Mouse (Mus musculus) adrenal gland, adult 2 months (tissue): Measurements from ENCODE around the gene Endod1. TPM values are rescaled to one million over a fixed set of nuclear protein-coding genes. Genes with fewer than 3 reads are reported as not detected.
"Not testable (repeated sequence)": the region's sequence is repeated elsewhere in the genome, so short reads cannot be mapped to it uniquely, and the experiment has no call there.

Experiments
- DNase-seq: peaks from one replicate; pipeline ENCODE4 v3.0.0; 2021
- polyA plus RNA-seq: library from polyadenylated mRNA; depleted of rRNA; stranded (reverse); fragments of >200 nt; gene quantifications from 2 replicates; pipeline ENCODE4 v1.2.3, GENCODE M21; 2012
- total RNA-seq, 2 experiments: library from RNA; stranded (reverse); gene quantifications; 2 replicates each; pipeline ENCODE4 v1.2.3; 2021

Gene Endod1
- total and polyA plus RNA-seq, 3 experiments, result 15.0 to 32.5 (median 18.9) TPM

DNA sequence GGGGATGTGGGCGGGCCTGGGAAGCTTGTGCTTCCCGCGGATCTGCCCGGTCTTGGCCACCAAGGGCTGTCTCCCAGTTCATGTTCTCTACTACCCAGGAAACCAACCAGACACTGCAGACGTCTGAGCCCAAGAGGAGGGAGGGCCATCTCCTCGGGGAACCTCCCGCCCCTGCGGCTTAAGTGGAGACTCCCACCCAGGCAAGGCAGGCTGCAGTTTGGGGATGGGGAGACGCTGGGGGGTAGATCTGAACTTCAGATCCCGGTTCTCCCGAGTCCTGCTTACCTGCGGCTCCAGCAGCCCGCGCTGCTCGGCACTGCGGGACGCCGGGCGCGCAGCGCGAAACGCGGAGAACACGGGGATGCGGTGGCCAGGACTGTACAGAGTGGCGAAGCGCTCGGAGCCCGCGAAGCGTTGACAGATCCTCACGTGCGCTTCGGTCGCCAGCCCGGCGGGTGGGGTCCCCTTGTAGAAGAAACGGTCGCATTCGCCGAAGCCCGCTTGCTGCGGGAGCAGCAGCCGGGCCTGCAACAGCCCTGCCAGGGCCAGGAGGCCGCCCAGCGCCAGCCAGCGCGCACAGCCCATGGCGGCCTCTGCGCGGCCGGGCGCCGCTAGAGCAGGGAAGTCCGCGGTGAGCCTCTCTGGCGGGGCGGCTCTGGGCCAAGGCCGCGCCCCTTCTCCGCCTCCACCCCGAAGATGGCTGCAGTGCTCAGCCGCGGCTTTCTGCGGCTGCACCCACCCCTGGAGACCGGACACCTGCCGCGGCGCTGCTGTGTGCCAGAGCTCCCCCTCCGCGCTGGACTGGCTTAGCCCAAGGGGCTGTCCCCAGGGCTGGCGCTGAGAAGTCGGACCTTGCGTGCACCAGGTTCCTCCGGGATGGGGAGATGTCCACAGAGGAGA lies 671 bp downstream of the Endod1 start:
- peak; percentile 93 for DNase-seq

DNA sequence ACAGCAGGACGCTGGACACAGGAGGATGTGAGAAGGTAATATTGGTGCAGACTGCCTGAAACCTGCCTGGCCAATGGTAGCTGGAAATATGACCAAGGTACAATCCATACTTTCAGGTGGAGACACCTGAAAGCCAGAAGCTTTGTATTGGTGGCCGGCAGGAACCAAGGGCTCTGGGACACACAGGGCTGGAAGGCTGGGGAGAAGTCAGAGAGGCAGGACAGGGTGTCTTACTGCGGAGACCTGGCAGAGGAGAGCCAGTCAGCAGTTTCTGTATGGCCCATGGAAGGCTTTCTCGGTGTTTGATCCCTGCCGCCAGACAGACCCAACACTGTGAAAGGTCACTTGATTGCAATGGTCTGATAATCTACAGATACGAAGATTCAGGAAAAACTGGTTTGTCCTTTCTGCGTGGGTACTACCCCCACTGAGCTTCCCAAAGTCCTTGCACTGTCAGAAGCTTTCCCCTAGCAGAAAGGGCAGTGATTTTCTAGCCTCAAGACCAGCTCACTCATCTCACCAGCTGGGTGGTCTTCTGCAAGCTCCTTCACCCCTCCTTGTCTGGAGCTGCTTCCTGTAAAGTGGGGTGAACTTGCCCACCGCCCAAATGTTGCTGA lies 1.4 kb downstream of the Endod1 start:
- DNase-seq, result no peak

GRCm38 (mm10) chr9:14378151-14378550 lies 3.2 kb downstream of the Endod1 start:
- peak; percentile 59 for DNase-seq

GRCm38 (mm10) chr9:14376149-14376548 lies 5.2 kb downstream of the Endod1 start:
- no peak for DNase-seq

DNA sequence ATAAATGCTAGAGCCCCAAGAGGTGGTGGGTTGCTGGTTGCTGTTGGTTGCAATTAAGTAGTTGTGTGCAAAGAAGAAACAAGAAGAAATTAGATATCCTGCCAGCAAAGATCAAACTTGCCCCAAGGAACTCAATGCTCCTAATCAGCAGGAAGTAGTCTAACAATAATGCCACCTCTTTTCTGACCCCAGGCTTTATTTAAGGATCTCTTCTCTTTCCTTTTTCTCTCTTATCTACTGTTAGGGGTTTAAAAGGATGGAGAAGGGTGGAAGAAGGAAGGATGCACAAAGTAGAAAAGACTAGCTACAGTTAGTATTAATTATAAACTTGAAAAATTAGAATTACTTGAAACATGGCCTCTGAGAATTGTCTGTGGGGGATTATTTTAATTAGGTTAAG lies 8.9 kb downstream of the Endod1 start:
- DNase-seq, result no peak

DNA sequence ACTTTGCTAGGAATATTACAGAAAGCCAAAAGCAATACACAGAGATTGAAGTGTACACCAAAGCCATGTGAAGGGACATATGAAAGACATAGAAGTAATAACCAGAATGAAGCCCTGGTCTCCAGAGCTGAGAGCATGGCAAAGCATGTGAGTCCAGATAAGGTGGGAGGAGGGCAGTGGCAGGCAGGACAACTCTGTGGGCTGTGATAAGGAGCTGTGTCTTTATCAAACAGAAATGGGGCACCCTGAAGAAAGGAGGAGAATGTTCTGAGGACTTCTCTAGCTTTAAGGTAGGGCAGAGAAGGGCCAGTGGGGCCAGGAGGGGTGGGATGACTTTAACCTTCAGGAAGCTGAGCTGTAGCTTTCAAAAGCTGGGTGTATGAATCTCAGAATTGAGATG lies 12.0 kb downstream of the Endod1 start:
- DNase-seq, result no peak

GRCm38 (mm10) chr9:14367850-14368249 lies 13.5 kb downstream of the Endod1 start:
- no peak for DNase-seq

GRCm38 (mm10) chr9:14365481-14366125 lies 15.7 kb downstream of the Endod1 start:
- DNase-seq, result peak; percentile 28

- DNase-seq, result no peak
These were observed 16.6 kb downstream of the Endod1 start for GRCm38 (mm10) chr9:14364719-14365118.

DNA sequence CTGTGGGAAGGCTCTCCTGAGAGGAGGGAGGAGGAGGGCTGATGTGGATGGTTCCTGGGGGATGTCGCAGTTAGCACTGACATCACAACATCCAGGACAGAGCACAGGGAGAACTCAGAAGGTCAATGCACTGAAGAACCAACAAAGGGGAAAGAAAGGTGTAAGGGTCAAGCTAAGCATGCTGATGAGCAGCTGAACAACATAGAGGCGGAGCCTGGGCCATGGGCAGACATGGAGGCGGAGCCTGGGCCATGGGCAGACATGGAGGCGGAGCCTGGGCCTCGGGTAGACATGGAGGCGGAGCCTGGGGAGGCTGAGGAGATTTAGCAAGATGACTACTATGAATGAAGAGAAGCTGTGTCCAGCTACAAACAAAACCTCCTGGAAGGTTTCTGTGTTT lies 17.8 kb downstream of the Endod1 start:
- DNase-seq, result peak; percentile 16

DNA sequence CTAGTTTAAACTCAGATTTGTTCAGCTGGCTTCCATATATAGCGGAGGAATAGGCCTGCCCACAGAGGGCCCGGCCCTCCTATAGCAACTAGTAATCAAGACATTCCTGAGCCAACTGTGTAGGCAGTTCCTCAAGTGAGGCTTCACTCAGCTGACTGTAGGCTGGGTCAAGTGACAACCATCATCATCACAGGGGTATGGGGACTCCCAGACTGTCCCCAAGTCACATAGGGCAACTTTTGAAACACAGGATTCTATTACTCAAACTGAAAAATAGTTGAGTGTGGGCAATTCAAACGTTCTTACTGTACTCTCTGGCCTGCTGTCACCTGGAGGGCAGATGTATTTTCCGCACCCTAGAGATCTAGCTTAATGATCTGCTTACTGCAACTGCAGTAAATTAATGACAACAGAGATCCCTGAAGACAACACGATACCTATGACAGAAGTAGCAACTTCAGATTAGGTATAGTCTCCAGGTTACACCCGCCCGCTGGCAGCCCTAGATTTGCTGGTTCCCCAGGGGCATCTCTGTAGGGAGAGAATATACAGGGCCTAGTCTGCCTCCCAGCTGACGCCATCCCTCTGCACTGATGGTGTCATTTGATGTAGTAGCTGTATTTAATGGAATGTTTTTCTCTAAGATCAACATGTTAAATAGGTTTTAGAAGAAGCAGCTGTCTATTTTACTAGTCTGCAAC lies 19.1 kb downstream of the Endod1 start:
- no peak for DNase-seq

GRCm38 (mm10) chr9:14357033-14357432 lies 24.3 kb downstream of the Endod1 start:
- no peak for DNase-seq

DNA sequence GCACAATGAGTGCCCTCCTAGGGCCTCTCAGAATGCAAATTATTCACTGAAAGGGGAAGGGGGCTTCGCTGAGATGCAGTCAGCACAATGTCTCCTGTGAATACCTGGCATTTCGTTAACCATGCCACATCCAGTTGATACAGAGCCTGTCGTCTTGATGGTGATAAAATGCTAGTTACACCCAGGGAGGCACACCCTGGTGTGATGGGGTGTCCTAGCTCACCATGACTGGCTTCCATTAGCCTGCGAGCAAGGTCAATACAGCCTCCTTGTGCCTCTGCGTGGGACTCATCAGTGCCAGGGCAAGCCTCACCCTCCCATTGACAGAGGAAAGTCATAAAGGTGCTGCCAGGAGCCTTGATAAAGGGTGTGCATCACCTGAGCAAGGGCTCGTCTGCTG lies 26.5 kb downstream of the Endod1 start:
- DNase-seq, result no peak

DNA sequence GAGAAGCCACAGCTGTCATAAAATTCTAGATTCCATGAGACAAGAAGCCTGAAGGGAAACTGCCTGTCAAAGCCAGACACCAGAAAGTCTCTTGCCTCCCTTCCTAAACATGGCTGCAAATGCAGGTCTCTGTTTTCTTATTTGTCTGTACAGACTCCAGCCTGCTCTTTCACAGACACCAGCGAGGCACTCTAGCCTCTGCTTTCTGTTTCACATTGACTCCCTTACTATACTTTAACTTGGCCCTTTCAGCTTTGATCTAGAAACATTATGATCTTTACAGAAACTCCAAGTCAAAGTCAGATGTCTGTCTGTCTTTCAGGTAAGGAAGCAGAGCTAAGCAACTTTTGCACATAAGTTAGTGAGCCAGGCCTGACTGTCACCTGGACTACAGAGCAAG lies 29.0 kb downstream of the Endod1 start:
- DNase-seq, result no peak

GRCm38 (mm10) chr9:14350787-14351186 lies 30.5 kb downstream of the Endod1 start:
- DNase-seq, result no peak

GRCm38 (mm10) chr9:14349380-14349779 lies 31.9 kb downstream of the Endod1 start:
- peak; percentile 28 for DNase-seq

DNA sequence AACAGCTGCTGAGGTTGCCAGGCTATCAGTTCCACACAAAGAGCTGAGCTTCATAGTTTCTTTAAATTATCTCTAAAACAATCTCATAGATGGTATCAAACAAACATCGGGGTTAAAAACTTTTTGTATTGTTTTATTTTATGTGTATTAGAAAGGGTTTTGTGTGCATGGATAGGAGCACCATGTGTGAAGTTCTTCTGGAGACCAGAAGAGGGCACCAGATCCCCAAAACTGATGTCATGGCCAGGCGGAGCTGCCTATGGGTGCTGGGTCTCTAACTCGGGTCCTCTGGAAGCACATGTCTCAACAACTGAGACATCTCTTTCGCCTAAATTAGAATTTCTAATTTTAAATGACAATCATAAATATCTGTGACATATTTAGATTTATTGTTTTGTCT lies 32.9 kb downstream of the Endod1 start:
- peak; percentile 34 for DNase-seq

DNA sequence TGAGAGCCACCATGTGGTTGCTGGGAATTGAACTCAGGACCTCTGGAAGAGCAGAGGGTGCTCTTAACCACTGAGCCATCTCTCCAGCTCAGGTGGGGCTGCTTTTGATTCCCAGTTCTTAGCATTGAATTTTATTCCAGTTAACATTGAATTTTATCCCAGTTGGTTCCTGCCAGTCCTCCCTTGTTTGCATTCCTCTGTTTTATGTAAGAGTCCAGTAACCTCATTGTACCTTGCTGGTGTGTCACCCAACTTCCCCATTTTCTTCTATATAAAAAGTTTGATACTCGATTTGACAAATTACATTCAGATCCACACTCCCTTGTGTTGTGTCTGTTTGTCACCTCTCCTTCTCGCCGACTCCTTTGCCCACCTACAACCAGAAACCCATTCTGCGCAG lies 35.4 kb downstream of the Endod1 start:
- not testable (repeated sequence) for DNase-seq

DNA sequence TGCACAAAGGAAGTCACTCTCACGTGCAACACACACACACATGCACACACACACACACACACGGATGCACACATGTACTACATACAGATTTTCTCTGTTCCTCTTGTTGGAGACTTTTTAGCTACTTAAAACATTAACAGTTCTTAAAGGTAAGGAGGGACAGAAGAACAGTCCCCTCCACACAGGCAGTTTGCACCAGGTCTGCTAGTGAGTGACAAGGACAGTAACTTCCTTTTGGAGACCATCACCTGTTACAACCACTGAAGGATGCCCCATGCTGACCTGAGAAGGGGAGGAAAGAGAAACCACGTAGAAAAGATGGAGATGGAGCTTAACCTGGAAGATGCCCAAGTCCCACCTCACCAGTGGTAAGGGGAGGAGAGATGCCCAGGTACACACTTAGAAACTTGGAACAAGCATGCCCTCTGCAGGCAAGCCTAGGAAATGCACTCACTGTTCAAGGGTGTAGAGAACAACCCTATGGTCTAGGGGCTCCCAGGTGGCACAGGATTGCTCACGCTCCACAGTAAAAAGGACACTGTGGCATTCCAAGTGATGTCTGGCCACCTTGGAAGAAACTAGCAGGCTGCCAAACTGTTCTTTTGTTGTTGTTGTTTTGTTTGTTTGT lies 39.2 kb downstream of the Endod1 start:
- peak; percentile 49 for DNase-seq

- DNase-seq, result peak; percentile 59
These were observed 42.6 kb downstream of the Endod1 start for GRCm38 (mm10) chr9:14338701-14339100.

DNA sequence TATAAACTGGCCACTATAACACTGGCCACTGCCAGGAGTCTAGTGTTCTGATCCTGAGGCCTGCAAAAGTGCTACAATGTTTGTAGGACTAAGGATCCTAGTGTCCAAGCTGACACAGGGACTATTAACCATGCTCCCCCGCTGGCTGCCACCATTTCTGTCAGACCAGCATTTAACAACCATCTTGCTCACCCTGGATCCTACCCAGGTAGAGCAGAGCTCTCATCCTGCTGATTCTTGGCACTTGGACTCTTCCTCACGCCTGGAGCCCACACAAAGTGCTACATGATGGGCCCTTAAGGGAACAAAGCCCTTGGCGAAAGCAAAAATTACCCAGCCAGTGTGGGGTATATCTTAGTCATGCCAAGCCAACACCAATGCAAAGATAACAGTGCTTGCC lies 44.4 kb downstream of the Endod1 start:
- DNase-seq, result no peak

GRCm38 (mm10) chr9:14335829-14336228 lies 45.5 kb downstream of the Endod1 start:
- no peak for DNase-seq
